Mouse (Mus musculus): ENCODE data around the gene Gtf2i. TPM values are rescaled to one million over a fixed set of nuclear protein-coding genes. Genes with fewer than 3 reads are reported as not detected.

Gene Gtf2i
- total RNA-seq, 1 experiment from 2014 or later = 293 TPM

- no peak for DNase-seq
Observed at GRCm38 (mm10) chr5:134209931-134210554, 104.5 kb downstream of the Gtf2i start.

- no peak for DNase-seq
Observed at GRCm38 (mm10) chr5:134206721-134207120, 107.8 kb downstream of the Gtf2i start.

- DNase-seq = no peak
Observed at GRCm38 (mm10) chr5:134193664-134194063, 120.9 kb downstream of the Gtf2i start.

- DNase-seq = no peak
Observed at GRCm38 (mm10) chr5:134188571-134188970, 126.0 kb downstream of the Gtf2i start.

Small RNAs within 50 kb of the gene (microRNA-seq; reads per million reads assigned to microRNA genes)
- 0 to 0.36 reads per million in 2 experiments for gene Mir3965

Other genes starting within 250 kb of the Gtf2i start
- 12.7 and 12.9 TPM in 2 replicates for gene Castor2, start 215.0 kb downstream of the Gtf2i start, total RNA-seq (2021)
- gene Rcc1l, start 138.0 kb downstream of the Gtf2i start, total RNA-seq (2021) = 25.4 and 29.6 TPM in 2 replicates
- gene Gtf2ird2, start 130.7 kb downstream of the Gtf2i start, total RNA-seq (2021) = 10.4 and 13.7 TPM in 2 replicates
- gene Ncf1, start 85.1 kb downstream of the Gtf2i start, total RNA-seq (2021) = 3.9 TPM in 2 replicates
- 52.0 and 80.0 TPM in 2 replicates for gene Gtf2ird1, start 142.0 kb upstream of the Gtf2i start, total RNA-seq (2021)
- 13.9 and 17.8 TPM in 2 replicates for gene Clip2, start 237.7 kb upstream of the Gtf2i start, total RNA-seq (2021)
- gene Syna, start 245.4 kb upstream of the Gtf2i start, total RNA-seq (2021) = not detected in 2 replicates